8 mouse cellular contexts compared by ENCODE assay signal in the genomic region with DNA sequence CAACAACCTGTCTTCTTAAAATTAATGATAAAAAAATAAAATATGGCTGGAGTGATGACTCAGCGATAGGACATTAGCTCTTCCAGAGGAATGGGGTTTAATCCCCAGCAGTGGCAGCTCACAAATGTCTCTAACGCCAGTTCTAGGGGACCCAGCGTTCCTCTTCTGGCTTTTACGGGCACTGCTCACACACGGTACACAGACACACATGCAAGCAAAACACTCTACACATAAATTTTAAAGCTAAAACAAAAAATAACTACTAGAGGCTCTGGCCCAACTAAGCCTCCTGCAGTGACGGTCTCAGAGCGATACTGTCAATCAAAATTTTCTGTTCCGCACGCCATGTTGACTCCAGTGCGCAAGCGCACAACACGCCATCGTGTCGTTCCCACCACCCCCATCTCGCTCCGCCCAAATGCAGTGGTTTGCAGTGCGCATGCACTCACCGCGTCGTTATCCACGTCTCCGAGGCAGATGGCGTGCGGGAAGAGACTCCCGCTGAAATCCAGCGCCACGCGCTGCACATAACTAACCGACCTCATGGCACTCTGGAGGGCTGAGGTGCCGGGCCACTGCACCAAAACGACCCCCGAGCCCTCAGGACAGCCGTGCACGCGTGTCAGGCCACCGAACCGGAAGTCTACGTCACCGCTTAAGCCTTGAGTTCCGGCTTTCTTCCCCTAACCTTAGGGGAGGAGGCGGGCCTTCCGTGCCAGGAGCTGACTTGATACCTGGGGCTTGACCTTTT. TPM values are rescaled to one million over a fixed set of nuclear protein-coding genes. Genes with fewer than 3 reads are reported as not detected.
A peak's percentile ranks its signal among the peaks of the same experiment; 100 is the strongest.
DNase-seq lines count a peak whose midpoint lies in the region; ATAC-seq lines count a peak whose summit lies in the region.

A gene (minus strand): TSS at position 663 of the 751 bp plus-strand sequence.

- peak; percentile 98 for DNase-seq in CD4-positive helper T cell, adult 2 months (ENCODE audit: low read depth, low spot score)
- peak; percentile 94 for DNase-seq in brain, embryonic 18.5 days (ENCODE audit: low read depth, low spot score)
- DNase-seq in kidney, postnatal 10 days: peak; percentile 97
- DNase-seq in natural killer cell, adult 2 months (ENCODE audit: low spot score in 2 of 2): peak; percentile 96

- peak within 1 kb of the TSS; percentile 71 for H3K4me3 ChIP-seq in heart, embryonic 13.5 days
- peak within 1 kb of the TSS; percentile 73 for H3K4me3 ChIP-seq in liver, embryonic 12.5 days
- H3K4me3 ChIP-seq in stomach, embryonic 15.5 days (replicated peaks): peak within 1 kb of the TSS; percentile 71

- peak within 1 kb of the TSS; percentile 82 for H3K9ac ChIP-seq in heart, embryonic 13.5 days
- H3K9ac ChIP-seq in liver, embryonic 12.5 days: peak within 1 kb of the TSS; percentile 79
- H3K9ac ChIP-seq in stomach, embryonic 15.5 days: peak within 1 kb of the TSS; percentile 65; the same call in 1 of the 2 replicates

- WGBS in heart, embryonic 13.5 days: under 1% methylated on average over 42 of the region's 42 CpGs
- WGBS in liver, embryonic 12.5 days (ENCODE audit: insufficient replicate concordance): 1% methylated on average over 42 of the region's 42 CpGs
- under 1% methylated on average over 42 of the region's 42 CpGs for WGBS in stomach, embryonic 15.5 days

- peaks cover 25% of the 10 kb centered on the region for H3K36me3 ChIP-seq in heart, embryonic 13.5 days
- H3K36me3 ChIP-seq in liver, embryonic 12.5 days: peaks cover 28% of the 10 kb centered on the region
- peaks cover 15% of the 10 kb centered on the region; the same call in 1 of the 2 replicates for H3K36me3 ChIP-seq in stomach, embryonic 15.5 days

- H3K4me2 ChIP-seq in heart, embryonic 13.5 days: peak within 1 kb of the TSS; percentile 80
- peak within 1 kb of the TSS; percentile 80 for H3K4me2 ChIP-seq in liver, embryonic 12.5 days
- H3K4me2 ChIP-seq in stomach, embryonic 15.5 days: peak within 1 kb of the TSS; percentile 72

- no peaks in the 10 kb centered on the region for H3K9me3 ChIP-seq in heart, embryonic 13.5 days
- no peaks in the 10 kb centered on the region for H3K9me3 ChIP-seq in liver, embryonic 12.5 days (replicated peaks)
- no peaks in the 10 kb centered on the region for H3K9me3 ChIP-seq in stomach, embryonic 15.5 days

- H3K27me3 ChIP-seq in heart, embryonic 13.5 days (replicated peaks): no peaks in the 10 kb centered on the region
- H3K27me3 ChIP-seq in liver, embryonic 12.5 days (replicated peaks): no peaks in the 10 kb centered on the region
- no peaks in the 10 kb centered on the region for H3K27me3 ChIP-seq in stomach, embryonic 15.5 days (replicated peaks)

- H3K27ac ChIP-seq in heart, embryonic 13.5 days (replicated peaks): peak within 1 kb of the TSS; percentile 93
- peak within 1 kb of the TSS; percentile 91 for H3K27ac ChIP-seq in liver, embryonic 12.5 days
- peak within 1 kb of the TSS; percentile 97 for H3K27ac ChIP-seq in stomach, embryonic 15.5 days

- peak; percentile 97 for ATAC-seq in erythroid progenitor cell, adult 5-6 weeks (replicated peaks; ENCODE audit: low FRiP score, poor library complexity, severe bottlenecking)
- peak; percentile 92 for ATAC-seq in heart, embryonic 13.5 days (ENCODE audit: extremely low read depth, insufficient number of reproducible peaks, low FRiP score, low TSS enrichment)
- ATAC-seq in liver, embryonic 12.5 days: peak; percentile 92
- ATAC-seq in stomach, embryonic 15.5 days (ENCODE audit: insufficient read depth, low FRiP score, low read depth): peak; percentile 93

- H3K4me1 ChIP-seq in heart, embryonic 13.5 days: peaks cover 18% of the 10 kb centered on the region
- peaks cover 41% of the 10 kb centered on the region for H3K4me1 ChIP-seq in liver, embryonic 12.5 days
- H3K4me1 ChIP-seq in stomach, embryonic 15.5 days: no peaks in the 10 kb centered on the region

RNA-seq across cellular contexts. Expression of the gene that starts here (rescaled TPM):
- total RNA-seq in erythroid progenitor cell, adult 5-6 weeks (2015; ENCODE audit: low replicate concordance): 3.6 and 37.3 TPM in 2 replicates
- total RNA-seq in erythroid progenitor cell, adult 5-6 weeks (2017; ENCODE audit: low replicate concordance): 5.9 and 19.5 TPM in 2 replicates
- 28.6 and 30.6 TPM in 2 replicates for polyA plus RNA-seq in heart, embryonic 13.5 days (2015; fragmentation: Nextera tagmentation; extraction: Ambion mirVana)
- polyA plus RNA-seq in liver, embryonic 12.5 days (2016; fragmentation: Nextera tagmentation; extraction: Ambion mirVana): 18.5 and 20.3 TPM in 2 replicates
- 28.5 and 29.0 TPM in 2 replicates for polyA plus RNA-seq in stomach, embryonic 15.5 days (2015; fragmentation: Nextera tagmentation; extraction: Ambion mirVana)

Comparison
In these comparisons a context has a peak if more than half of its experiments do, and no peak if none do; other contexts are left out.
1. Peak in every context shown above with its lines: DNase-seq, ATAC-seq, H3K4me3 ChIP-seq and H3K27ac ChIP-seq.